Mouse (Mus musculus): Measurements from ENCODE around the gene 3425401B19Rik. TPM values are rescaled to one million over a fixed set of nuclear protein-coding genes. Genes with fewer than 3 reads are reported as not detected.

3425401B19Rik gene
- total and polyA plus RNA-seq, 3 experiments: 0.04 to 0.67 (median 0.05) TPM

Other genes starting within 250 kb of the 3425401B19Rik start
- not detected in 2 replicates for gene Slc18a3, start 220.4 kb downstream of the 3425401B19Rik start, total RNA-seq (2012; rRNA removed)
- gene Slc18a3, start 220.4 kb downstream of the 3425401B19Rik start, total RNA-seq (2014; rRNA removed): not detected in 2 replicates
- gene Slc18a3, start 220.4 kb downstream of the 3425401B19Rik start, polyA plus RNA-seq (2012; ENCODE audit: insufficient read length, low read depth): not detected in 2 replicates
- not detected in 2 replicates for gene Chat, start 219.3 kb downstream of the 3425401B19Rik start, total RNA-seq (2012; rRNA removed)
- not detected in 2 replicates for gene Chat, start 219.3 kb downstream of the 3425401B19Rik start, total RNA-seq (2014; rRNA removed)
- gene Chat, start 219.3 kb downstream of the 3425401B19Rik start, polyA plus RNA-seq (2012; ENCODE audit: insufficient read length, low read depth): not detected in 2 replicates
- gene Ercc6, start 171.8 kb downstream of the 3425401B19Rik start, total RNA-seq (2012; rRNA removed): 10.7 and 11.3 TPM in 2 replicates
- gene Ercc6, start 171.8 kb downstream of the 3425401B19Rik start, total RNA-seq (2014; rRNA removed): 15.3 and 15.8 TPM in 2 replicates
- 15.1 and 16.7 TPM in 2 replicates for gene Ercc6, start 171.8 kb downstream of the 3425401B19Rik start, polyA plus RNA-seq (2012; ENCODE audit: insufficient read length, low read depth)
- gene Prrxl1, start 85.9 kb downstream of the 3425401B19Rik start, total RNA-seq (2012; rRNA removed): 0.04 TPM in 1 of 2 replicates, not detected in the other
- not detected in 2 replicates for gene Prrxl1, start 85.9 kb downstream of the 3425401B19Rik start, total RNA-seq (2014; rRNA removed)
- not detected in 2 replicates for gene Prrxl1, start 85.9 kb downstream of the 3425401B19Rik start, polyA plus RNA-seq (2012; ENCODE audit: insufficient read length, low read depth)
- gene Tmem273, start 100.7 kb upstream of the 3425401B19Rik start, total RNA-seq (2012; rRNA removed): not detected in 2 replicates
- gene Tmem273, start 100.7 kb upstream of the 3425401B19Rik start, total RNA-seq (2014; rRNA removed): 0.41 and 0.94 TPM in 2 replicates
- gene Tmem273, start 100.7 kb upstream of the 3425401B19Rik start, polyA plus RNA-seq (2012; ENCODE audit: insufficient read length, low read depth): 0.22 TPM in 1 of 2 replicates, not detected in the other
- gene Fam170b, start 148.7 kb upstream of the 3425401B19Rik start, total RNA-seq (2012; rRNA removed): not detected in 2 replicates
- gene Fam170b, start 148.7 kb upstream of the 3425401B19Rik start, total RNA-seq (2014; rRNA removed): not detected in 2 replicates
- gene Fam170b, start 148.7 kb upstream of the 3425401B19Rik start, polyA plus RNA-seq (2012; ENCODE audit: insufficient read length, low read depth): not detected in 2 replicates
- not detected in 2 replicates for gene Vstm4, start 171.5 kb upstream of the 3425401B19Rik start, total RNA-seq (2012; rRNA removed)
- gene Vstm4, start 171.5 kb upstream of the 3425401B19Rik start, total RNA-seq (2014; rRNA removed): not detected in 2 replicates
- not detected in 2 replicates for gene Vstm4, start 171.5 kb upstream of the 3425401B19Rik start, polyA plus RNA-seq (2012; ENCODE audit: insufficient read length, low read depth)

All from CH12.LX (cell line).